ENCODE assay signal across 24 mouse cellular contexts in the genomic region with DNA sequence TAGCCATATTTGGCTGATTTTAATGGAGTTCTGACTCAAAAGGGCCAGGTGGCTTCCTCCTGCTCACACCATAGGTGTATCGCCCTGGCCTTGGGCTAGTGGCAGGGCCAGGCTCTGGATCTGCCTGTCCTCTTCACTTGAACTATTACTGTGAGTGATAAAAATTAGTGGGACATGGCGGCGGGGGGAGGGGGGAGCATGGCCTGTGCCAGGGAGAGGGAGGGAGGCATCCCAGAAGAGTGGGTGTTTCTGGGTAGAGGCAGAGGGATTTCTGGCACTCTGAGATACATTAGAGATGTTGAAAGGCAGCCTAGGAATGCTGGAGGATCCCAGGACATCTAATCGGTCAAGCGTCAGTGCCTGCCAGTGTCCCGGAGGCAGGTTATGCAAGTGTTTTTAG.
DNase-seq lines count a peak whose midpoint lies in the region; ATAC-seq and TF ChIP-seq lines count a peak whose summit lies in the region.
"Had no signal": no experiment of that assay in that cellular context is flagged by ENCODE, and none has a peak within 500 bp of the region (broad histone marks: within the 10 kb centered on the region; RNA-seq: fewer than 3 reads in every experiment).

No protein-coding gene starts in this region.

- no peak overlapping the region for H3K4me2 ChIP-seq in kidney, postnatal 0 days (ENCODE audit: low read length)
- H3K4me2 ChIP-seq: embryonic facial prominence, embryonic 13.5 days; embryonic facial prominence, embryonic 15.5 days; forebrain, embryonic 13.5 days; forebrain, embryonic 15.5 days had no signal

- no peak overlapping the region for H3K27ac ChIP-seq in heart, embryonic 10.5 days
- no peak overlapping the region for H3K27ac ChIP-seq in kidney, postnatal 0 days
- H3K27ac ChIP-seq: embryonic facial prominence, embryonic 13.5 days; embryonic facial prominence, embryonic 15.5 days; forebrain, embryonic 13.5 days; forebrain, embryonic 15.5 days had no signal

- peaks cover 3% of the 10 kb centered on the region; the same call in 1 of the 2 replicates for H3K27me3 ChIP-seq in heart, embryonic 10.5 days (ENCODE audit: insufficient read depth, poor library complexity, severe bottlenecking)
- H3K27me3 ChIP-seq in kidney, postnatal 0 days (ENCODE audit: insufficient read depth, low read length) = no peaks in the 10 kb centered on the region
- H3K27me3 ChIP-seq: embryonic facial prominence, embryonic 13.5 days; embryonic facial prominence, embryonic 15.5 days; forebrain, embryonic 13.5 days; forebrain, embryonic 15.5 days had no signal

- DNase-seq in heart, adult 11 months = peak; percentile 84
- no peak for DNase-seq in heart, embryonic 10.5 days (ENCODE audit: low spot score)
- DNase-seq in kidney, postnatal 0 days (ENCODE audit: low spot score) = peak; percentile 35
- no peak for DNase-seq in kidney, adult 9 months
- peak; percentile 23 for DNase-seq in gonadal fat pad, adult 2 months (ENCODE audit: low read depth)
- no peak for DNase-seq in B cell, adult 2 months
- DNase-seq: adrenal gland, adult 8-10 months; adrenal gland, postnatal 14 days; adrenal gland, postnatal 36 days; cerebellum, adult 11 months; cerebellum, adult 18-20 months; cerebellum, adult 8-10 months; cerebellum, adult 9-11 months; cerebellum, postnatal 14 days; cerebellum, postnatal 36 days; embryo, embryonic 11 days; forebrain, postnatal 0 days had no signal

- no peak overlapping the region for H3K9ac ChIP-seq in kidney, postnatal 0 days (ENCODE audit: low read depth, low read length)
- H3K9ac ChIP-seq: embryonic facial prominence, embryonic 13.5 days; embryonic facial prominence, embryonic 15.5 days; forebrain, embryonic 13.5 days; forebrain, embryonic 15.5 days; forebrain, postnatal 0 days had no signal

- no peak for ATAC-seq in kidney, postnatal 0 days (replicated peaks; ENCODE audit: low FRiP score, low read depth)
- ATAC-seq: activated CD4-positive, CD25-positive, alpha-beta regulatory T cell, adult 4 months; forebrain, embryonic 13.5 days; forebrain, embryonic 15.5 days; forebrain, postnatal 0 days; Patski had no signal

- H3K4me1 ChIP-seq in heart, embryonic 10.5 days = no peaks in the 10 kb centered on the region
- no peaks in the 10 kb centered on the region for H3K4me1 ChIP-seq in kidney, postnatal 0 days (replicated peaks; ENCODE audit: insufficient read depth, low read length)
- H3K4me1 ChIP-seq: embryonic facial prominence, embryonic 13.5 days; embryonic facial prominence, embryonic 15.5 days had no signal

- 59% methylated on average over 6 of the region's 6 CpGs for WGBS in heart, embryonic 10.5 days
- WGBS in kidney, postnatal 0 days = 56% methylated on average over 6 of the region's 6 CpGs

- no peaks in the 10 kb centered on the region for H3K9me3 ChIP-seq in heart, embryonic 10.5 days
- H3K9me3 ChIP-seq in kidney, postnatal 0 days (replicated peaks; ENCODE audit: low read length) = no peaks in the 10 kb centered on the region
- H3K9me3 ChIP-seq: embryonic facial prominence, embryonic 13.5 days; embryonic facial prominence, embryonic 15.5 days; forebrain, embryonic 13.5 days; forebrain, embryonic 15.5 days had no signal

- no peak overlapping the region for H3K4me3 ChIP-seq in heart, embryonic 10.5 days
- no peak overlapping the region for H3K4me3 ChIP-seq in kidney, postnatal 0 days (replicated peaks; ENCODE audit: low read depth, low read length)
- H3K4me3 ChIP-seq: embryonic facial prominence, embryonic 13.5 days; embryonic facial prominence, embryonic 15.5 days; erythroblast, embryonic 14.5 days; forebrain, embryonic 13.5 days; forebrain, embryonic 15.5 days had no signal

- no peak for TF ChIP-seq CTCF in kidney, postnatal 0 days (IDR thresholded peaks at IDR 0.05; ENCODE audit: low read depth)

- H3K36me3 ChIP-seq in heart, embryonic 10.5 days = no peaks in the 10 kb centered on the region
- no peaks in the 10 kb centered on the region for H3K36me3 ChIP-seq in kidney, postnatal 0 days (ENCODE audit: insufficient read depth, low read length)
- H3K36me3 ChIP-seq: embryonic facial prominence, embryonic 13.5 days; embryonic facial prominence, embryonic 15.5 days; forebrain, embryonic 15.5 days had no signal

Comparison
In these comparisons a context has a peak if more than half of its experiments do, and no peak if none do; other contexts are left out.
1. DNase-seq: peak in heart, adult 11 months (single experiment), kidney, postnatal 0 days (single experiment) and gonadal fat pad, adult 2 months (single experiment); none in heart, embryonic 10.5 days (single experiment), kidney, adult 9 months (single experiment) and B cell, adult 2 months (0 of 2).